Mouse (Mus musculus) liver, embryonic 11.5 days (tissue): ENCODE measurements around the gene Layn. TPM values are rescaled to one million over a fixed set of nuclear protein-coding genes. Genes with fewer than 3 reads are reported as not detected.

Source experiments
- ATAC-seq: fragments of 200-750 bp; cut with Nextera tagmentation; replicated peaks from 2 replicates; pipeline ENCODE4 v1.8.0; 2017; ENCODE audit warnings: moderate number of reproducible peaks, mild to moderate bottlenecking, moderate TSS enrichment, moderate library complexity; ENCODE audit not compliant: low FRiP score
- DNase-seq: peaks from one replicate; pipeline ENCODE4 v3.0.0-alpha.2; 2017; ENCODE audit warnings: low spot score
- H3K27ac ChIP-seq: fragments of 300-500 bp; sonication (generic); 2 replicates; pipeline ENCODE4 v1.5.1; 2014; ENCODE audit warnings: mild to moderate bottlenecking, low read depth, low read length, control low read depth
- H3K27me3 ChIP-seq: fragments of 300-500 bp; sonication (generic); replicated peaks from 2 replicates; pipeline ENCODE4 v1.6.1; 2014; ENCODE audit warnings: low read length, mixed read lengths; ENCODE audit not compliant: control insufficient read depth, insufficient read depth
- H3K36me3 ChIP-seq: fragments of 300-500 bp; sonication (generic); 2 replicates; pipeline ENCODE4 v1.6.1; 2014; ENCODE audit warnings: mild to moderate bottlenecking, low read length, moderate library complexity, mixed read lengths; ENCODE audit not compliant: control insufficient read depth, insufficient read depth
- H3K4me1 ChIP-seq: fragments of 300-500 bp; sonication (generic); replicated peaks from 2 replicates; pipeline ENCODE4 v1.6.1; 2014; ENCODE audit warnings: low read length, mixed read lengths; ENCODE audit not compliant: control insufficient read depth, insufficient read depth
- H3K4me2 ChIP-seq: fragments of 300-500 bp; sonication (generic); 2 replicates; pipeline ENCODE4 v1.6.1; 2014; ENCODE audit warnings: mild to moderate bottlenecking, control low read depth, moderate library complexity
- H3K4me3 ChIP-seq: fragments of 300-500 bp; sonication (generic); 2 replicates; pipeline ENCODE4 v1.5.1; 2014; ENCODE audit warnings: low read depth, low read length, control low read depth
- H3K9ac ChIP-seq: fragments of 300-500 bp; sonication (generic); 2 replicates; pipeline ENCODE4 v1.6.1; 2014; ENCODE audit warnings: low read depth, low read length, control low read depth
- H3K9me3 ChIP-seq: fragments of 300-500 bp; sonication (generic); 2 replicates; pipeline ENCODE4 v1.6.1; 2016; ENCODE audit warnings: low read length, inconsistent platforms, mixed read lengths; ENCODE audit not compliant: control insufficient read depth
- WGBS: fragments of 180-500 bp; shearing (Covaris S2); extraction: QIAGEN DNeasy Blood & Tissue Kit; methylation state at CpG from one replicate; pipeline ENCODE4 v1.1.7; 2014; 5-methylcytosine and 5-hydroxymethylcytosine counted together
- microRNA counts: library from miRNA; unstranded; fragments of <30 nt; microRNA quantifications from one replicate; lab custom pipeline; 2015
- microRNA-seq: library from miRNA; unstranded; fragments of <30 nt; microRNA quantifications from one replicate; pipeline ENCODE4, GENCODE M21; 2017; ENCODE audit warnings: borderline number of aligned reads
- polyA plus RNA-seq: library from polyadenylated mRNA; unstranded; fragments of >200 nt; fragmentation: Nextera tagmentation; extraction: Ambion mirVana; gene quantifications from 2 replicates; pipeline ENCODE4 v1.2.1, GENCODE M21; 2014

Layn gene
- polyA plus RNA-seq, 1 experiment from 2014 or later, result 1.7 TPM

DNA sequence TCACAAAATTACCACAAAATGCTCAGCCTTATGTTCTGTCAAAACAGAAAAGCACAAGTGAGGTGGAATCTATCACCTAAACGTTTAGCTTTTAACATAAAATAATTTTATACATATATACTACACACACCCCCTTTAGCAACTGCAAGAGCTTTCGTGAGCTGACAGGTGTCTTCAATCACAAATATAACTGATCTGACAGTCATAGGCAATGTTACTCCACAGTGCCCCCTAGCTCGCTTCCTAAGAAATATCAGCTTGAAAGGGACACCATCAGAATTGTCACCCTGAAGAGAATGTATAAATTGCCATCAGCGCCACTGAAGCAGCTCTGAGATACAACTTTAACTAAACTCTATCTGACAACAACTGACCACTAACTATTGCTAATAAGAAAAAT, 70.0 kb downstream of the Layn start:
- Histone ChIP-seq H3K4me1 (peaks cover 6% of the 10 kb centered on the region; the same call in 1 of the 2 replicates), H3K9ac (no peak overlapping the region), H3K27ac (no peak overlapping the region), H3K9me3 (no peaks in the 10 kb centered on the region), H3K36me3 (no peaks in the 10 kb centered on the region), H3K27me3 (no peaks in the 10 kb centered on the region), H3K4me2 (peak overlapping the region; percentile 93), H3K4me3 (no peak overlapping the region; the same call in 1 of the 2 replicates)
- DNase-seq (no peak), ATAC-seq (no peak)
- 6% methylated on average over 4 of the region's 4 CpGs for WGBS

MicroRNAs within 50 kb of the gene (microRNA counts, 519-probe panel; counts per million panel counts)
- microRNA mmu-miR-34b-3p (lab: Ali Mortazavi, UCI), result not detected
- microRNA mmu-miR-34b-5p (lab: Ali Mortazavi, UCI), result not detected
- not detected for microRNA mmu-miR-34c (lab: Ali Mortazavi, UCI)

Small RNA genes within 50 kb of the gene (microRNA-seq; reads per million reads assigned to microRNA genes)
- gene Mir34b (32.0 reads per million, percentile 36 among the genes with 10 or more reads in this experiment), gene Mir34c (1,412 reads per million, percentile 77 among the genes with 10 or more reads in this experiment)

Other genes with a start within 250 kb of the Layn start
- 143 and 172 TPM in 2 replicates for gene Ppp2r1b, start 231.8 kb downstream of the Layn start, polyA plus RNA-seq
- gene Sik2, start 68.0 kb downstream of the Layn start, polyA plus RNA-seq, result 14.2 and 15.8 TPM in 2 replicates
- not detected in 2 replicates for gene Btg4, start 16.2 kb downstream of the Layn start, polyA plus RNA-seq
- not detected in 2 replicates for gene 4833427G06Rik, start 25.0 kb upstream of the Layn start, polyA plus RNA-seq
- 0.04 TPM in 1 of 2 replicates, not detected in the other for gene Gm32742, start 88.4 kb upstream of the Layn start, polyA plus RNA-seq
- gene Pou2af1, start 136.6 kb upstream of the Layn start, polyA plus RNA-seq, result 0.06 and 0.12 TPM in 2 replicates
- gene Colca2, start 201.5 kb upstream of the Layn start, polyA plus RNA-seq, result 0.52 and 0.70 TPM in 2 replicates